8 mouse cellular contexts compared by ENCODE assay signal in genomic region chr9:41735448-41736233, GRCm38 (mm10).
DNase-seq lines count a peak whose midpoint lies in the region; ATAC-seq and TF ChIP-seq lines count a peak whose summit lies in the region.

No protein-coding gene starts in this region.

- H3K4me1 ChIP-seq in limb, embryonic 10.5 days: peaks cover 33% of the 10 kb centered on the region
- H3K4me1 ChIP-seq in midbrain, embryonic 14.5 days (ENCODE audit: control insufficient read depth, insufficient read depth, low read length): peaks cover 29% of the 10 kb centered on the region
- H3K4me1 ChIP-seq in stomach, postnatal 0 days (replicated peaks; ENCODE audit: control insufficient read depth, insufficient read depth): no peaks in the 10 kb centered on the region

- peak overlapping the region; percentile 92 for H3K27ac ChIP-seq in limb, embryonic 10.5 days
- peak overlapping the region; percentile 99 for H3K27ac ChIP-seq in midbrain, embryonic 14.5 days (replicated peaks; ENCODE audit: low read depth, low read length)
- H3K27ac ChIP-seq in stomach, postnatal 0 days (replicated peaks): peak overlapping the region; percentile 59; the same call in 1 of the 2 replicates

- no peak for TF ChIP-seq EP300 in stomach, postnatal 0 days (optimal IDR thresholded peaks at IDR 0.05)

- no peaks in the 10 kb centered on the region for H3K36me3 ChIP-seq in limb, embryonic 10.5 days
- H3K36me3 ChIP-seq in midbrain, embryonic 14.5 days (ENCODE audit: control insufficient read depth, insufficient read depth, low read length): no peaks in the 10 kb centered on the region
- no peaks in the 10 kb centered on the region for H3K36me3 ChIP-seq in stomach, postnatal 0 days (ENCODE audit: control insufficient read depth, insufficient read depth, low read length)

- no peaks in the 10 kb centered on the region for H3K9me3 ChIP-seq in limb, embryonic 10.5 days (replicated peaks)
- H3K9me3 ChIP-seq in midbrain, embryonic 14.5 days (ENCODE audit: control insufficient read depth, low read length): no peaks in the 10 kb centered on the region
- no peaks in the 10 kb centered on the region for H3K9me3 ChIP-seq in stomach, postnatal 0 days (ENCODE audit: control insufficient read depth, low read length)

- H3K4me2 ChIP-seq in midbrain, embryonic 14.5 days (ENCODE audit: low read length): peak overlapping the region; percentile 70
- peak overlapping the region; percentile 75 for H3K4me2 ChIP-seq in stomach, postnatal 0 days (replicated peaks; ENCODE audit: low read depth)

- peak; percentile 89 for ATAC-seq in midbrain, embryonic 14.5 days (ENCODE audit: low FRiP score, low TSS enrichment)
- peak; percentile 57; the same call in 1 of the 2 replicates for ATAC-seq in stomach, postnatal 0 days (ENCODE audit: low FRiP score, low TSS enrichment)
- no peak for ATAC-seq in erythroblast, adult 5-6 weeks (replicated peaks; ENCODE audit: low FRiP score, poor library complexity, severe bottlenecking)

- TF ChIP-seq CTCF in stomach, postnatal 0 days (IDR thresholded peaks at IDR 0.05; ENCODE audit: low read depth): 0 out of 2 replicates have a peak, but pooled peaks have one; percentile 4

- H3K9ac ChIP-seq in midbrain, embryonic 14.5 days (replicated peaks; ENCODE audit: low read length): peak overlapping the region; percentile 60
- H3K9ac ChIP-seq in stomach, postnatal 0 days (ENCODE audit: low read length): peak overlapping the region; percentile 53

- H3K4me3 ChIP-seq in limb, embryonic 10.5 days: peak overlapping the region; percentile 54
- H3K4me3 ChIP-seq in midbrain, embryonic 14.5 days (replicated peaks; ENCODE audit: low read depth, low read length): peak overlapping the region; percentile 33
- H3K4me3 ChIP-seq in stomach, postnatal 0 days (ENCODE audit: low read depth, low read length): peak overlapping the region; percentile 44

- H3K27me3 ChIP-seq in limb, embryonic 10.5 days (ENCODE audit: low read depth, poor library complexity, severe bottlenecking): no peaks in the 10 kb centered on the region
- H3K27me3 ChIP-seq in midbrain, embryonic 14.5 days (ENCODE audit: control insufficient read depth, insufficient read depth, low read length): no peaks in the 10 kb centered on the region
- no peaks in the 10 kb centered on the region for H3K27me3 ChIP-seq in stomach, postnatal 0 days (ENCODE audit: control insufficient read depth, insufficient read depth, low read length)

- under 1% methylated on average over 22 of the region's 22 CpGs for WGBS in limb, embryonic 10.5 days
- under 1% methylated on average over 22 of the region's 22 CpGs for WGBS in midbrain, embryonic 14.5 days
- 1% methylated on average over 22 of the region's 22 CpGs for WGBS in stomach, postnatal 0 days

- peak; percentile 28 for DNase-seq in adrenal gland, adult 8-10 months
- peak; percentile 64 for DNase-seq in embryo, embryonic 11.5 days (ENCODE audit: low read depth, low spot score)
- DNase-seq in heart, adult 8-10 months (ENCODE audit: low spot score): peak; percentile 21
- peak; percentile 18 to 52 for DNase-seq in kidney, adult 8-10 months
- DNase-seq in limb, embryonic 10.5 days (ENCODE audit: low spot score): peak; percentile 77
- DNase-seq in midbrain, embryonic 14.5 days: peak; percentile 95
- DNase-seq in stomach, postnatal 0 days (ENCODE audit: low spot score): peak; percentile 52

Comparison
In these comparisons a context has a peak if more than half of its experiments do, and no peak if none do; other contexts are left out.
1. DNase-seq: peak in every context shown above with its lines; median percentile 95 in midbrain, embryonic 14.5 days; 77 in limb, embryonic 10.5 days; 64 in embryo, embryonic 11.5 days; 52 in stomach, postnatal 0 days; 35 in kidney, adult 8-10 months; 28 in adrenal gland, adult 8-10 months; 21 in heart, adult 8-10 months.